Mouse (Mus musculus): ENCODE results near the gene Hspg2. TPM values are rescaled to one million over a fixed set of nuclear protein-coding genes. Genes with fewer than 3 reads are reported as not detected.

Hspg2 gene
- total RNA-seq, 2 experiments from 2014 or later: 4.2 to 4.3 TPM

DNA sequence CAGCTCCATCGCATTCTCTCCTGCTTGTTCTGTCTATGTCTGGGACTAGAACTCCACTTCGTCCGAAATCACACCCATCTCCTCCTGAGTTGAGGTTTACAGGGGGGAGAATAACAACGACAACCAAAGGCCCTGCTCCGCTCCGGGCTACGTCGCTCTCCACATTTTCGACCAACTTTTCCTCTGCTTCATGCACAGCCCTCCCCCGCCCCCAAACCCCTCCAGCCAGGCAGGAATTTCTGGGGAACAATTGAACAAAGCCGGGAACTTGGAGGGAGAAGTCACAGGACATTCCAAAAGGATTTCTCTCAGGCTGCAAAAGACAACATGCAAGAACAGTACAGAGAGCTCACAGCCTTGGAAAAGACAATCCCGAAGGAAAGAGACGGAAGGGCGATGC is 7.9 kb upstream of the Hspg2 start:
- DNase-seq (ENCODE audit: low spot score in 2 of 2): no peak

DNA sequence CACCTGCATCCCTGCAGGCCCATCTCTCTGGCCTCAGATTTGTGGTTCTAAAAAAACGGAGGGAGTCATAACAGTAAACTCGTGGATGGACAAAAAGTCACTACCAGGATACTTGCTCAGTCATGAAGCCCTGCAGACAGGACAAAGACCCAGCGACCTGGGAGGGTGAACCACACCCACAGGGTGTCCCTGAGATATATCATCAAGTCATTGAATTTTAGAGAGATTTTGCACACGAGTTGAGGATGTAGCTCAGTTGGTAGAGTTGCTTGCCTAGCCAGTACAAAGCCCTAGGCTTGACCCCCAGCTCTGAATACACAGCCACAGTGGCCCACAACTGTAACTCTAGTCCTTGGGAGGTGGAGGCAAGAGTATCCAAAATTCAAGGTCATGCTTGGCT is 7.4 kb upstream of the Hspg2 start:
- no peak for DNase-seq (ENCODE audit: low spot score in 2 of 2)

DNA sequence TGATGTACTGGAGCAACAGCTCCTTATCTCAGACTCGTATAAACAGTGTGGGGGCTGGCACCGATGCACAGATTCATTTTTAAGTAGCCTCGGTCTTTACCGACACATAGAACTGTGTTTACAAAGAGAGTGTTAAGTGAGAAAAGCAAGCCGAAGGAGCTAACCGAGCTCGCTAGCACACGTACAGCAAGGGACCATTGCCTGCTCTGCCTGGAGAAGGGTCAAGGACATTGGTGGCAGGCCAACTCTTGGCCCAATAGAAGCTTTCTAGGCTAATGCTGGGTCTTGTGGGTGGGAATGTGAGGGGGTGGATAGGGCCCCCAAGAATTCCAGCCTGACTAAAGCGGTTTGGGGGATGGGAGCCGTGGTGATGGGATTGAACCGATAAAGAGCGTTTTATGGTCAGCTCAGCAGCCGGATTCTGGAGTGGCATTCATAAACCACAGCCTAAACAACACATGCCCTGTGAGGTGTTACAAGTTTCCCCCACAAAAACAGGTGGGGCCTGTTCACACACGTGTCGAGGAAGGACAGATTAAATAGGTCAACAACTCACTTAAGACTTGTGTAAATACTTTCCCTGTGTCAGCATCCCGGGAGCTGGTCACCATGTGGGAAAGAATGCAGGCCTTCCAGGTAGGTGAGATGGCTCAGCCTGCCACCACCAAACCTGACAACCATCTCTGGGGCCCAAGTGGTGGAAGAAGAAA is 6.4 kb upstream of the Hspg2 start:
- no peak for DNase-seq (ENCODE audit: low spot score in 2 of 2)

DNA sequence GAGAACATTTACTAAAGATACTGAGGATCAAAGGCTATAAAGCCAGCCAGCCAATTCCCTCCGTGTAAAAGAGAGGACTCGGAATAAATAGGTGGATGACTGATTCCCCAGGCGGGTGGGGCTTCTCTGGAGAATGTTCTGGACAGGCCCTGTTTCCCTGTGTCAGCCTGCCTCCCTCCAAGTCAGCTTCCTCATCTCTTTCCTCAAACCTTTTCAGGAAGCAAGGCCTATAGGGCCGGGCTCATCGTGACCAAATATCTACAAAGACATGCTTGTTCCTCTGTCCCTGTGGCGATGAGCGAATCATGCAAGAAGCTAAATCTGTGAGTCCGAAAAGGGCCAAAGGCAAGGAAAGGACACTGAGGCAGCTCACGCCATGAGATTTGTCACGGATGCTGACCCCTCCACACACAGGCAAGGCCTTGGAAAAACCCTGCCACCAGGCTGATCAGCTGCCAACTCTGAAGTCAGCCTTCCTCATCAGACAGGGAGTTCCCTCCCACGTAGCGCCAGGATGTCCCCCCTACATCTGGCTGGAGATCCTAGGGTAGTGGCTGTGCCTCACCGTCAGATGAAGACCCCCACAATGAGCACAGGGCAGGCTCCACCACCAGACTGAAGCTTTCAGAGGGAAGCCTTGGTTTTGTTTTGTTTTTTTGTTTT is 3.3 kb upstream of the Hspg2 start:
- DNase-seq (ENCODE audit: low spot score in 2 of 2): no peak

DNA sequence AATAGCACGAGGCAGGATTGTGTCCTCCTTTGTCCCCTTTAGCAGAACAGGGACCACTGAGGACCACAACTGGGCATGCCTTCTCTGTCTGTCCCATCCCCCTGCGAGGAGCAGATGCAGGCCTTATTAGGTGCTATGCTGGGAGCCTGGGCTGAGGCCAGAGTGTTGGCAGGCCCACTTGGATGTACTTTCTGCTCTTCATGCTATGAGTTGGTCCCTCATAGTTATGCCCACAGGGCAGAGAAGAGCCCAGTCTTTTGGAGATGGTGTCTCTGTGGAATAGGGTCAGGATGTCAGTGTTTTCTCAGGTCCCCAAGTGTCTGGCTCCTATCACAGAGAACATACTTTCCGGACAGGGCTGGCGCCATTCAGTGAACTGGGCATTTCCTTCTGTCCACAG is 1.6 kb upstream of the Hspg2 start:
- DNase-seq (ENCODE audit: low spot score in 2 of 2): no peak

DNA sequence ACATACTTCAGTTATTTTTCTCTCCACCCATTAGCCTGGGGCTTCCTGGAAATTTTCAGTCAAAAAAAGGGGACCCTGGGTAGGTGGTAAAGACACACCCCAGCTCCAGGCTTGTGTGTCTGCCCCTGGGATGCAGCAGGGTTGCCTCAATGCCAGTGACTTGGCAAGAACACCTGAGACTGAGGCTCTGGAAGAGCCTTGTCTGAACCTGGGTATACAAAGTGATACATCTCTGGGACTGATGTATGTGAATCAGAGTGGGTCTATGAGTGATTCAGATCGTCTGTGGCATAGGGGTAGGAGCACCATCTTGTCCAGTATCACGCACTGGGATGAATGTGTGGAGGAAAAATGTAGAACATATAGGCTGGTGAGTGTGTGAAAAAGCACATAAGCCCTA is 1.0 kb upstream of the Hspg2 start:
- no peak for DNase-seq (ENCODE audit: low spot score in 2 of 2)

DNA sequence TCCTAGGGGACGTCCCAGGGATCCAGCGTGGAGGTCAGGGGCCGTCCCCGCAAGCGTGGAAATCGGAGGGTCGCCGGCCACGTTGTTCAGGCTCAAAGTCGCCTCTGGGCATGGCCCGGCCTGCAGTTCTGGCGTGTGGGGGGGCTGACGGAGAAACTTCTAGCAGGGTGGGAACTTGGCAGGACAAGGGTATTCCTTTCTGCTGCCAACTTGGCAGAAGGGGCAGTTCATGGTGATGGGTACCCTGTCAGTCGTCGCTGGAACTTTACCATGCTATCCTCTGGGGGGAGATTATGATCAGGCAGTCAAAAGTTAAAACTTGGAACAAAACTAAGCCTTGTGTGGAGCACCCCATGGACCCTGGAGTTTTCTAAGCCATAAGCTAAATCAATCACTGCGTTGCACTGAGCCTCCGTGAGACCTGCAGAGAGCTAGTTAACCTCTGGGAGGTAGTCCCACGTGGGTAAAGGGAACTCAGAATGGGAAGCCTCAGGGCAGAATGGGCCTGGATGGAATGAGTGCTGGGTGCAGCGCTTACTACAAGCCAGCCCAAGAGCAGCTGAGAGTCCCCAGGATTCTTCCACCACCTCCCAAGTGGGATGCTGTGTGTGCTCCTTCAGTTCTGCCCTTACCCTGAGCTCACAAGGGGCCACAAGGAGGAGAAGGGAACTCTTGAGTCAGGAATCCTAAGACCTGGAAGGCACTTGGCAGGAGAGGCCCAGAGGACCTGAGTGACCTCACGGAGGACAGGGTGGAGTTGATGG is 694 bp downstream of the Hspg2 start:
- DNase-seq (ENCODE audit: low spot score in 2 of 2): no peak

DNA sequence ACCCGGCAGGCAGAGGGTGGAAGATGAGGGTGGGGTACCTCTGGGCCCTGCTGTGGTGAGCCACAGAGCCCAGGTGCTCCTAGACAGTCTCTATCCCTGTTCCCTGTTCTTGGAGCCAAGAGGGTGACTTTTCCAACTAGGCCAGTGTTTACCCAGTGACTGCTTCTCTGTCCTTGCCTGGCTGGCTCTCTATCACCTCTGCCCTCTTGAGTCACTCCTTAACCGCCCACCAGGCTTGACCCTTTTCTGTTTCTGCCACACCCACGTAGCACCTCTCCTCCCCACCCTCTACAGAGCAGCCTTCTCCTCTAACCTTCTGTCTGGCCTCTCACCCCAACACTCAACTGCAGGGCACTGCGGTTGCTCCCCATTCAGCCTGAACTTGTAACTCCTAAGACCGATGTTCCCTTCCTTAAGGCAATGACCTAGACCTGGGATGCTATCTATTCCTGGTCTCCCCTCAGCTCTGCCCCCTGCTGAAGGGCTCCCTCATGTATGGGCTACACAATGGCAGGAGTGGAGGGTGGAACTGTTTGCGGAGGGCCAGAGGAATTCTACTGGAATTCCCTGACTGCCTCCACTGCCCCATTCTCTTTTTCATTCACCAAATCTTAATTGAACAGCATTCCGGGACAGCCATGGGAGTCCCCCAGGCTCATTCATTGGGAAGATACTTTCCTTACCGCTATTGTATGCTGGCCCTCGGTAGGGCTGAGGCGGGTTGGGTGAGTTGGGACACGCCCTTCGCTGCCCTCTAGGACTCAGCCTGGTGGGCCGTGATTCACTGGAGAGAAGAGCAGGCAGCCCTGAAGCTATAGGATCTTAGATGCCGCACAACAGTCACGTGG is 1.5 kb downstream of the Hspg2 start:
- no peak for DNase-seq (ENCODE audit: low spot score in 2 of 2)

DNA sequence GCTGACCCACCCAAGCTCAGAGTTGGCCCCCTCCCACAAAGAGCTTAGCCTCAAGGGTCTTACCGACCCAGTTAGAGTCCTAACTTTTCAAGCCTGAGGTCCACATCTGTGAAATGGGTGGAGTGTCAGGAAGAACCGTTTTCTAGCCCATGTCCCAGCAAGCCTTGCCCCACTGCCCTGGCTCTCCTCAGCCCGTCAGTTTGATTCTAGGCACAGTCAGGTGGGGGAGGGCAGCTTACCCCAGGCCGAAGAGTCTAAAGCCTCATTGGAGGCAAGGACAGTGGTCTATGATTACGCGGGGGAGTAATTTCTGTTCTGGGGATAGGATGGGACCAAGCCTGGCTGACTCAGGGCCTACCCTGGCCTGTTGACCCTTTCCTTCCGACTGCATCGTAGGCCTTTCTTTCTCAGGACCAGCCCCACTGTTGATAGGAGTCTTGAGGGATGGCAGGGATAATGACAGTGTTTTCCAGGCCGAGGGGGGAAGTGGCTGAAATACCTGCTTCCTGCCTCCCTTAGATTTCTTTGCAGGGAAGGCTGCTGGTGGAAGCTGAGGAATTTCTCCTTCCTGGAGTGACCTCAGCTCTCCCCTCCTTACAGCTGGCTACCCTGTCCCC is 2.2 kb downstream of the Hspg2 start:
- DNase-seq (ENCODE audit: low spot score in 2 of 2): no peak

DNA sequence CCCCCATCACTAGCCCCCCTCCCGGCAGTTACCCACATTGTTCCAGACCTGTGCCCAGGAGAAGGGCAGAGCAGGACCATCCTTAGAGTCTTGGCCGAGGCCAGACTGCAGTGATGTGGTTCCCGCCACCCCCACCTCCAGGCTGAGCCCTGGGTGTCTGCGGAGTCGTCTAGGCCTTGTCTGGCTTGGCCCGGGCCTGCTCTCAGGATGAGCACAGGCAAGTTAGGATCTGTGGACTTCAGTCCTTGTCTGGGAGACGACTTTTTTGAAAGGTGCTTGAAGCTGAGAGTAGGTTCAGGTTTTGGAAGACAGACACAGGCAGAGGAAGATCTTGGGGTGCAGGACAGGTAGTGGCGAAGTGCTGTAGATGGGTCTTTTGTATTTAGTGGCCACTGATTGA is 2.8 kb downstream of the Hspg2 start:
- no peak for DNase-seq (ENCODE audit: low spot score in 2 of 2)

DNA sequence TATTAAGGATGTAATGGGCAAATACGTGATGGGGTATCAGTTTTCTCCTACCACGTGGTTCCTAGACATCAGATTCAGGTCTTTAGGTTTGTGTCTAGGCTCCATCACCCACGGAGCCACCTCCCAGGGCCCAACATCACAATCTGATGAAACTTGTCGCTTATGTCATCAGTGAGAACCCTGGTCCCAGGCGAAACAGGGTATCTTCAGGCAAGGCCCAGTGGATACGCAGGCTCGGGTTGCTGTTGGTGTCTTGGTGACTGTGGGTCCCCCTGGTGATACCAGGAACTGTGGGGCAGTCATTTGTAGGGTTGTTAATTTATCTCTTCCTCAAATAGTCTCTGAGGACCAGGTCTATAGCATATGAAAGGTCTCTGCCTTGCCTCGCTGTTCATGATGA is 4.7 kb downstream of the Hspg2 start:
- DNase-seq (ENCODE audit: low spot score in 2 of 2): no peak

DNA sequence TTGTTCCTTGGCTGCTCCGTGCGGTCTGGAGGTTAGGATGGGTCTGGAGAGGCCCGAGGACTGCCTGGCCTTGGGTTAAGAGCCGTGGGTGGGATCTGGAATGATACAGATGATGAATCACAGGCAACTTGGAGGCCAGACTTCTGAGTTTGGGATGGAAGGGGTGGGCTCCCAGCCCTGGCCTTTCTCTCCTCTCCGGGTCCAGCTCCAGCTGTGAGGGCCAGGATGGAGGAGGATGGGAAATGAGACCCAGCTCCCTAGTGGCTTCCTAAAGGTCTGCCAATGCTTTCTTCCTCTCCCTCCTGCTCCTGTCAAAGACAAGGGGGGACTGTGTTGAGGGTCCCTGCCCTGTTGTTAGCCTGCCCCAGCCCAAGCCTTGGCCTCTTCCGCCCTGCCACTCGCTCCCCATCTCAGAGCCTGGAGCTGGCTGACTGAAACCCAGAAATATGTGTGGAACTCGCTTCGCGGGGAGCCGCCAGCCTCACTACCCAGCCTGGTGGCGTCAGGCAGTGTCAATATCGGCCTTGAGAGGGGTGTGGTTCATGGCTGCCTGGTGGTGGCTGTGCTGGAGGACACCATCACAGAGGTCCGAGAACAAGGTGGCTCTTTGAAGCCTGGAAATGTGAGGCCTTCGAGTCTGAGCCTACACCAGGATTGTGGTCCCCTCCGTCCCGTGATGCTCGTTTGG is 5.3 kb downstream of the Hspg2 start:
- no peak for DNase-seq (ENCODE audit: low spot score in 2 of 2)

DNA sequence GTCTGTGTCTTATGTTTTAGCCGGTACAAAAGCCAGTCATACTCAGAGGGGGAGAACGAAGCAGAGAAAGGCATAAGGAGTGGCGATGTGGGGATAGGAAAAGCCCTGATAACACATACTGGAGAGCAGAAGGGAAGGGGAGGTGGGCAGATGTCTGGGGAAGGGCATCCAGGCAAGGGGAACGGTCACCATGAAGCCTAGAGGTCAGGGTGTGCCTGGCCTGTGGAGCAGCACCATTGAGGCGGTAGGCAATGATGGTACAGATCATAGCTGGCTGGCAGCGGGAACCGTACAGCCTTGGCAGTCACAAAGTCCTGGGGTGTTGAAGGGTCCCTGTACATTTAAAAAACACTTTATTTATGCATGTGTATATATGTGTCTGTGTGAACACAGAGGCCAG is 6.1 kb downstream of the Hspg2 start:
- no peak for DNase-seq (ENCODE audit: low spot score in 2 of 2)

DNA sequence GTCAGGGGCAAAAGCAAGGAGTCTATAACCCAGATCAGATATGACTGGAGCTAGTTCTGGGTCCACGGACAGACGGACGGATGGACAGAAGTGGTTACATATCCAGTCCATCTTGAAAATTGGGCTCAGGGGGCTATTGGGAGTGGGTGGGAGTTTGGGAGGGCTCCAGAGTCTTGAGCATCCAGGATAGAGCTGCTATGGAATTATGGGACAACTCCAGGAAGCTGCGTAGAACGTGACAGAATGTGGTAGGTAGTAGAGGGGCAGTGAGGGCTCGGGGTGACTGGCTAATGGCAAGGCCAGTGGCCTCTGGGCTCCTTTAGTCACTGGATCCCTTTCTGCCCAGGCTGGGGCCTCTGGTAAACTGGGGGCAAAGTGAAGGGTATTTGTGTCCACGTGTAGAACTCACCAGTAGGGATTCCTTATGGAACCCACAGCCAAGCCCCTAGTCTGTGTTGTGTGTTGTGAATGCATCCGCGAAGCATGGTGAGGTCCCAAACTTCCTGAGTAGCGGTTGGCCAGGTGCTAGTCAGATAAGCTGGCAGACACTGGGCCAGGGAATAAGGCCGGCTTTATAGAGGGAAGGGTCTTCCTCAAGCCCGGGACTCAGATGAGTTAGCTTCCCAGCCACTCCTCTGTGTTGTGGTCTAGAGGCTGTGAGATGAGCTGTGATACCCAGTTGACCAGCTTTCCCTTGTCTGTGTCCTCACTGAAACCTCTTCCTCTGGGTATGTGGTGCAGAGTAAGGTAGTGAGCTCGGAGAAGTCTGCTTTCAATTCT is 6.9 kb downstream of the Hspg2 start:
- no peak for DNase-seq (ENCODE audit: low spot score in 2 of 2)

DNA sequence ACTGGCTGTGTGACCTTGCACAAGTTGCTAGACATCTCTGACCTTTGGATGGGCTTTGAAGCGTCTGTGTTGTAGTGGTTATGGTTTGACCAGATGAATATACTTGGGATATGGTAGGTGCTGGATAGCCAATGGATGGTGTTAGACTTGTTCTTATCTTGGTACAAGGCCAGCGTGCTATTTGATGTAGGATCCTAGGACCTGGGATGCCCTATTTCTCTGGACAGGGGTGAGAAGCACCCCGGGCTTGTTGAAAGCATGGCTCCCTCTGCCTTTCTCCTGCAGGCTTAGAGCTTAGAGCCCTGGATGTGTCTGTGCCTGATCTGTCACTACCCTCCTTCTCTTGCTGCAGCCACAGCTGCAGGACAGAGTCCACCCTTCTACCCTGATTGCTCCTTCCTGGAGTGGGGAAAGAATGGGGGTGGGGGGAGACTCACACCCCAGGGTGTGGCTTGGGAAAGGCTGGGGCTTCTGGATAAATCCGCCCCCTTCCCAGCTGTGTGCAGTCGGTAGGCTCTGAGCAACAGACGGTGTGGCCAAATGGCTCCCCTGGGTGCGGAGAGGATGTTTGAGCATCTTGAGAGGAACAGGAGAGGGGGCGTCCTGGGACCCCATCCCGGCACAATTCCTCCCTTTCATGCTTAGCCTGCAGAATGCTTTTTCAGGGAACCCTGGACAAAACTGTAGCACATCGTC is 7.6 kb downstream of the Hspg2 start:
- DNase-seq (ENCODE audit: low spot score in 2 of 2): peak; percentile 51 to 58

DNA sequence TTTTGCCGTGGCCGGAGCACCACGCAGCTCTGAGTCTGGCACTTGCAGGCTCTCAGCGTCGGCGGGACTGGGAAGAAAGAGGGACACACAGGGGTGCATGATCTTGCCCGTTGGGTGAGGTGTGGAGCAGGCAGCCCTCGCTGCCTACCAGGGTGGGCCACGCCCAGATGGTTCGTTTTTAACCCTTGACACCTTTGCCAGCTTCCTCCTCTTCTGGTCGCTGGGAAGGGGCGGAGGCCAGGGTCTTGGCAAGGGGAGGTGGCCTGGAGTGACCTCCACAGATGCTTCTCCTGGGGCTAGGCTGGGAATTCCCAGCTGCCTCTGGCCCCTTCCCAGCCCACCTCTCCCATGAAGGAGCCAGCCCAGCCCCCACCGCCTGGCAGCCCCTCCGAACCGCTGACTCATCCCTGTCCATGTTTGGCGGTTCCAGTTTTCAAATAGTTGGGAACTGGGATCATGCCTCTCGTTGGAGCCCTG is 8.2 kb downstream of the Hspg2 start:
- DNase-seq (ENCODE audit: low spot score in 2 of 2): no peak

DNA sequence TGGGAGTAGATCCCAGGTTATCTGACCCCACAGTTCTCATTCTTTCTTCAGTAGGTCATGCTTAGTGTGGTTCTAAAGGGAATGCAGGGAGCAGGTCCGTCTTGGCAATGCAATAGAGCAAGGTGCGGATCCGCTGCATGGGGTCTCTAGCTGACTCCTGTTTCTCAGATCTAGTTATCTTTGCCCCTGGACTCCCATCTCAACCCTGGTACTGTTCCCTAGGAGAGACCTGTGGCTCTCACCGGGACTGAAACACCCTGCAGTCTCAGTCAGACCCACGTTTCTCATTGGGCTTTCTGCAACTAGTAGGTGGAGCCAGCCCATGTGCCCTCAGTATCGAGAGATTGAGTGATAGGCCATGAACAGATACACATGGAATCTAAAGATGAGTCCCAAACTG is 9.0 kb downstream of the Hspg2 start:
- DNase-seq (ENCODE audit: low spot score in 2 of 2): no peak

DNA sequence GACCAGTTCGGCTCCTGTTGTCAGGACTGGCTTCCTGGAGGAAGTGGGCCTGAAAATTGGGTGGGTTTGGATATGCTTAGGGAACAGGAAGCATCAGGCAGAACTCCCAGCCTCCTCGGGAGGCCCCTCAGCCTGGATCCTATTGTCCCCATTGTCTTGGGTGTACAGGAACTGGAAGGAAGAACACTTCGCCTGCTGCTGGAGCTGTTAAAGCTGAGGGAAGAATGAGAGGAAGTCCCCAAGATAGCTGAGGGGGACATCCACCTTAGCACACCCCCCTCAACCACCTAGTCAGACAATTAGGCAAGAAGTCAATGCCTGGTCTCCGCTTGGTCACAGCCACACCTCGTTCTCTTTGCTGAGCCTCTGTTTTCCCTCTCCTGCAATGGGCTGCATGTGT is 9.7 kb downstream of the Hspg2 start:
- no peak for DNase-seq (ENCODE audit: low spot score in 2 of 2)

DNA sequence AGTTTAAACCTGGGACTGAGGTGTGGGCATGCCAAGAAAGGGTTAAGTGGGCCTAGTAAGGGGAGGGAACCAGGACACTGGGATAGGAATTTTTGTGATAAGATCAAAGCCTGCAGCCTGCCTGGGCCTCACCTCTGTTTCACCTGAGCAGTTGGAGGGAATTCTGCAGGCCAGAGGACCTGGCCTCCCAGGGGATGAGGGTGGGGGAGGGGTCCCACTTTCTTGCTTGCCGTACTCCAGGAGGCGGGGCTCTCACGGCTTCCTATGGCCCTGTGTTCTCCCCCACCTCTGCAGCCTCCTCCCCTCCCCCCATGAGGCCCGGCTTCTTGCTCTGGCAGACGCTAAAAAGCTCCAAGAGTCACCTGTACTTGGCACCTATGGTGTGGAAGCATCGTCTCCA is 11.2 kb downstream of the Hspg2 start:
- no peak for DNase-seq (ENCODE audit: low spot score in 2 of 2)

Data from layer of hippocampus, adult 18-20 months (tissue).